Mouse (Mus musculus): ENCODE measurements around the gene Mybpc3. TPM values are rescaled to one million over a fixed set of nuclear protein-coding genes. Genes with fewer than 3 reads are reported as not detected.
A peak's percentile ranks its signal among the peaks of the same experiment; 100 is the strongest.

Gene Mybpc3
- polyA plus RNA-seq, 1 experiment = 0.05 TPM

GRCm38 (mm10) chr2:91180706-91181105, 62.8 kb downstream of the Mybpc3 start:
- no peak for TF ChIP-seq POLR2A (IDR thresholded peaks at IDR 0.05; ENCODE audit: low read depth, low read length)
- TF ChIP-seq CTCF (IDR thresholded peaks at IDR 0.05; ENCODE audit: extremely low read depth, insufficient read length, insufficient replicate concordance, low read depth, low read length) = no peak
- WGBS = 74% methylated on average over 5 of the region's 5 CpGs
- H3K4me1 ChIP-seq (ENCODE audit: control insufficient read depth, insufficient read depth, insufficient read length, low read length) = peaks cover 11% of the 10 kb centered on the region
- no peak overlapping the region for H3K4me3 ChIP-seq (ENCODE audit: low read depth, low read length)
- H3K27ac ChIP-seq (ENCODE audit: insufficient read depth, low read depth, low read length) = no peak overlapping the region
- H3K36me3 ChIP-seq (ENCODE audit: control insufficient read depth, insufficient read depth, low read length) = peaks cover 17% of the 10 kb centered on the region
- no peaks in the 10 kb centered on the region for H3K27me3 ChIP-seq (ENCODE audit: control insufficient read depth, insufficient read depth, low read length)

- Histone ChIP-seq H3K4me3 (ENCODE audit: low read depth, low read length) (peak overlapping the region; percentile 82), H3K4me1 (ENCODE audit: control insufficient read depth, insufficient read depth, insufficient read length, low read length) (peaks cover 11% of the 10 kb centered on the region), H3K27me3 (ENCODE audit: control insufficient read depth, insufficient read depth, low read length) (no peaks in the 10 kb centered on the region), H3K27ac (ENCODE audit: insufficient read depth, low read depth, low read length) (no peak overlapping the region), H3K36me3 (ENCODE audit: control insufficient read depth, insufficient read depth, low read length) (peaks cover 8% of the 10 kb centered on the region)
- WGBS = 15% methylated on average over 8 of the region's 8 CpGs
- TF ChIP-seq CTCF (IDR thresholded peaks at IDR 0.05; ENCODE audit: extremely low read depth, insufficient read length, insufficient replicate concordance, low read depth, low read length) = no peak
- TF ChIP-seq POLR2A (IDR thresholded peaks at IDR 0.05; ENCODE audit: low read depth, low read length) = no peak
These were observed 64.1 kb downstream of the Mybpc3 start for GRCm38 (mm10) chr2:91182016-91182404.

- H3K27ac ChIP-seq (ENCODE audit: insufficient read depth, low read depth, low read length) = peak overlapping the region; percentile 66
- TF ChIP-seq POLR2A (IDR thresholded peaks at IDR 0.05; ENCODE audit: low read depth, low read length) = peak; percentile 25; the same call in 1 of the 2 replicates
- no peak for TF ChIP-seq CTCF (IDR thresholded peaks at IDR 0.05; ENCODE audit: extremely low read depth, insufficient read length, insufficient replicate concordance, low read depth, low read length)
- peak overlapping the region; percentile 82 for H3K4me3 ChIP-seq (ENCODE audit: low read depth, low read length)
- peaks cover 13% of the 10 kb centered on the region for H3K4me1 ChIP-seq (ENCODE audit: control insufficient read depth, insufficient read depth, insufficient read length, low read length)
- WGBS = under 1% methylated on average over 79 of the region's 81 CpGs
- H3K27me3 ChIP-seq (ENCODE audit: control insufficient read depth, insufficient read depth, low read length) = no peaks in the 10 kb centered on the region
- H3K36me3 ChIP-seq (ENCODE audit: control insufficient read depth, insufficient read depth, low read length) = peaks cover 12% of the 10 kb centered on the region
These were observed 64.6 kb downstream of the Mybpc3 start for GRCm38 (mm10) chr2:91182405-91183147.

- 0% methylated on average over 9 of the region's 9 CpGs for WGBS
- TF ChIP-seq POLR2A (IDR thresholded peaks at IDR 0.05; ENCODE audit: low read depth, low read length) (no peak), CTCF (IDR thresholded peaks at IDR 0.05; ENCODE audit: extremely low read depth, insufficient read length, insufficient replicate concordance, low read depth, low read length) (no peak)
- peak overlapping the region; percentile 66 for H3K27ac ChIP-seq (ENCODE audit: insufficient read depth, low read depth, low read length)
- H3K27me3 ChIP-seq (ENCODE audit: control insufficient read depth, insufficient read depth, low read length) = no peaks in the 10 kb centered on the region
- H3K36me3 ChIP-seq (ENCODE audit: control insufficient read depth, insufficient read depth, low read length) = peaks cover 6% of the 10 kb centered on the region
- H3K4me3 ChIP-seq (ENCODE audit: low read depth, low read length) = peak overlapping the region; percentile 82
- peaks cover 13% of the 10 kb centered on the region for H3K4me1 ChIP-seq (ENCODE audit: control insufficient read depth, insufficient read depth, insufficient read length, low read length)
These were observed 65.2 kb downstream of the Mybpc3 start for GRCm38 (mm10) chr2:91183148-91183513.

- TF ChIP-seq POLR2A (IDR thresholded peaks at IDR 0.05; ENCODE audit: low read depth, low read length) (no peak; the same call in 1 of the 2 replicates), CTCF (IDR thresholded peaks at IDR 0.05; ENCODE audit: extremely low read depth, insufficient read length, insufficient replicate concordance, low read depth, low read length) (no peak)
- 47% methylated on average over 15 of the region's 15 CpGs for WGBS
- peak within 1 kb of the TSS; percentile 82 for H3K4me3 ChIP-seq (ENCODE audit: low read depth, low read length)
- no peaks in the 10 kb centered on the region for H3K27me3 ChIP-seq (ENCODE audit: control insufficient read depth, insufficient read depth, low read length)
- peak within 1 kb of the TSS; percentile 66 for H3K27ac ChIP-seq (ENCODE audit: insufficient read depth, low read depth, low read length)
- H3K36me3 ChIP-seq (ENCODE audit: control insufficient read depth, insufficient read depth, low read length) = peaks cover 6% of the 10 kb centered on the region; the same call in 1 of the 2 replicates
- H3K4me1 ChIP-seq (ENCODE audit: control insufficient read depth, insufficient read depth, insufficient read length, low read length) = peaks cover 13% of the 10 kb centered on the region
These were observed 65.9 kb downstream of the Mybpc3 start, which contains the start of gene Madd for GRCm38 (mm10) chr2:91183711-91184405. Gene Madd (minus strand): TSS chr2:91183837.

Other genes starting within 250 kb of the Mybpc3 start
- gene C1qtnf4, start 232.3 kb upstream of the Mybpc3 start, polyA plus RNA-seq (2012; rRNA removed) = 3.5 and 4.0 TPM in 2 replicates
- gene Kbtbd4, start 213.4 kb upstream of the Mybpc3 start, polyA plus RNA-seq (2012; rRNA removed) = 5.9 and 9.6 TPM in 2 replicates
- gene Ndufs3, start 213.3 kb upstream of the Mybpc3 start, polyA plus RNA-seq (2012; rRNA removed) = 65.7 and 119 TPM in 2 replicates
- 16.8 and 25.0 TPM in 2 replicates for gene Celf1, start 177.8 kb upstream of the Mybpc3 start, polyA plus RNA-seq (2012; rRNA removed)
- 0.32 and 0.51 TPM in 2 replicates for gene Rapsn, start 82.5 kb upstream of the Mybpc3 start, polyA plus RNA-seq (2012; rRNA removed)
- 41.9 and 79.4 TPM in 2 replicates for gene Psmc3, start 64.1 kb upstream of the Mybpc3 start, polyA plus RNA-seq (2012; rRNA removed)
- 16.9 and 17.8 TPM in 2 replicates for gene Slc39a13, start 47.7 kb upstream of the Mybpc3 start, polyA plus RNA-seq (2012; rRNA removed)
- 20.3 and 28.8 TPM in 2 replicates for gene Spi1, start 35.8 kb upstream of the Mybpc3 start, polyA plus RNA-seq (2012; rRNA removed)
- 6.8 and 12.2 TPM in 2 replicates for gene Madd, start 65.7 kb downstream of the Mybpc3 start, polyA plus RNA-seq (2012; rRNA removed)
- 39.6 and 126 TPM in 2 replicates for gene Nr1h3, start 84.7 kb downstream of the Mybpc3 start, polyA plus RNA-seq (2012; rRNA removed)
- gene Acp2, start 84.7 kb downstream of the Mybpc3 start, polyA plus RNA-seq (2012; rRNA removed) = 12.5 and 24.7 TPM in 2 replicates
- gene Ddb2, start 118.8 kb downstream of the Mybpc3 start, polyA plus RNA-seq (2012; rRNA removed) = 2.1 and 3.3 TPM in 2 replicates
- gene Pacsin3, start 137.8 kb downstream of the Mybpc3 start, polyA plus RNA-seq (2012; rRNA removed) = 3.4 and 6.6 TPM in 2 replicates
- gene Arfgap2, start 146.8 kb downstream of the Mybpc3 start, polyA plus RNA-seq (2012; rRNA removed) = 17.6 and 34.6 TPM in 2 replicates